Mouse (Mus musculus): Measurements from ENCODE around the gene Rtkn2. TPM values are rescaled to one million over a fixed set of nuclear protein-coding genes. Genes with fewer than 3 reads are reported as not detected.

Rtkn2 gene
- polyA plus RNA-seq, 1 experiment from 2014 or later = 1.2 TPM

GRCm38 (mm10) chr10:67999170-67999569 is 19.8 kb downstream of the Rtkn2 start:
- H3K4me1 ChIP-seq (replicated peaks; ENCODE audit: control insufficient read depth, insufficient read depth, low read length) = no peaks in the 10 kb centered on the region; the same call in 1 of the 2 replicates
- H3K36me3 ChIP-seq (ENCODE audit: control insufficient read depth, insufficient read depth) = no peaks in the 10 kb centered on the region
- H3K27ac ChIP-seq (ENCODE audit: low read depth, low read length) = no peak overlapping the region
- no peak overlapping the region for H3K4me2 ChIP-seq (replicated peaks; ENCODE audit: low read depth)
- H3K9me3 ChIP-seq (ENCODE audit: control insufficient read depth) = no peaks in the 10 kb centered on the region
- no peak for TF ChIP-seq CTCF (IDR thresholded peaks at IDR 0.05; ENCODE audit: low read depth)
- H3K27me3 ChIP-seq (replicated peaks; ENCODE audit: control insufficient read depth, insufficient read depth, low read length) = no peaks in the 10 kb centered on the region
- 84% methylated on average over 10 of the region's 10 CpGs for WGBS
- no peak for ATAC-seq
- no peak overlapping the region for H3K9ac ChIP-seq (ENCODE audit: low read depth, low read length)
- H3K4me3 ChIP-seq (ENCODE audit: low read depth, low read length) = no peak overlapping the region

- Histone ChIP-seq H3K9ac (ENCODE audit: low read depth, low read length) (no peak overlapping the region), H3K4me3 (ENCODE audit: low read depth, low read length) (no peak overlapping the region), H3K9me3 (ENCODE audit: control insufficient read depth) (no peaks in the 10 kb centered on the region), H3K4me1 (replicated peaks; ENCODE audit: control insufficient read depth, insufficient read depth, low read length) (no peaks in the 10 kb centered on the region; the same call in 1 of the 2 replicates), H3K4me2 (replicated peaks; ENCODE audit: low read depth) (no peak overlapping the region), H3K27me3 (replicated peaks; ENCODE audit: control insufficient read depth, insufficient read depth, low read length) (no peaks in the 10 kb centered on the region), H3K36me3 (ENCODE audit: control insufficient read depth, insufficient read depth) (no peaks in the 10 kb centered on the region), H3K27ac (ENCODE audit: low read depth, low read length) (no peak overlapping the region)
- ATAC-seq = no peak
- 88% methylated on average over 6 of the region's 6 CpGs for WGBS
- peak; percentile 38 for TF ChIP-seq CTCF (IDR thresholded peaks at IDR 0.05; ENCODE audit: low read depth)
Observed at GRCm38 (mm10) chr10:68001456-68001855, 22.1 kb downstream of the Rtkn2 start.

- WGBS = 74% methylated on average over 18 of the region's 18 CpGs
Observed at GRCm38 (mm10) chr10:68003651-68004422, 24.5 kb downstream of the Rtkn2 start.

GRCm38 (mm10) chr10:68005404-68005803 is 26.0 kb downstream of the Rtkn2 start:
- no peak for ATAC-seq
- 83% methylated on average over 17 of the region's 17 CpGs for WGBS

More at GRCm38 (mm10) chr10:68003651-68004422, 24.5 kb downstream of the Rtkn2 start:
- Histone ChIP-seq H3K4me2 (replicated peaks; ENCODE audit: low read depth) (no peak overlapping the region), H3K4me3 (ENCODE audit: low read depth, low read length) (no peak overlapping the region), H3K36me3 (ENCODE audit: control insufficient read depth, insufficient read depth) (no peaks in the 10 kb centered on the region), H3K27me3 (replicated peaks; ENCODE audit: control insufficient read depth, insufficient read depth, low read length) (no peaks in the 10 kb centered on the region), H3K9me3 (ENCODE audit: control insufficient read depth) (no peaks in the 10 kb centered on the region), H3K9ac (ENCODE audit: low read depth, low read length) (no peak overlapping the region), H3K27ac (ENCODE audit: low read depth, low read length) (peak overlapping the region; percentile 28; the same call in 1 of the 2 replicates), H3K4me1 (replicated peaks; ENCODE audit: control insufficient read depth, insufficient read depth, low read length) (no peaks in the 10 kb centered on the region)
- no peak for TF ChIP-seq CTCF (IDR thresholded peaks at IDR 0.05; ENCODE audit: low read depth)
- ATAC-seq = no peak

GRCm38 (mm10) chr10:68006491-68006890 is 27.1 kb downstream of the Rtkn2 start:
- Histone ChIP-seq H3K27me3 (replicated peaks; ENCODE audit: control insufficient read depth, insufficient read depth, low read length) (no peaks in the 10 kb centered on the region), H3K4me2 (replicated peaks; ENCODE audit: low read depth) (no peak overlapping the region), H3K27ac (ENCODE audit: low read depth, low read length) (no peak overlapping the region), H3K9ac (ENCODE audit: low read depth, low read length) (no peak overlapping the region), H3K4me1 (replicated peaks; ENCODE audit: control insufficient read depth, insufficient read depth, low read length) (no peaks in the 10 kb centered on the region), H3K4me3 (ENCODE audit: low read depth, low read length) (no peak overlapping the region), H3K36me3 (ENCODE audit: control insufficient read depth, insufficient read depth) (no peaks in the 10 kb centered on the region), H3K9me3 (ENCODE audit: control insufficient read depth) (no peaks in the 10 kb centered on the region)
- ATAC-seq = no peak
- TF ChIP-seq CTCF (IDR thresholded peaks at IDR 0.05; ENCODE audit: low read depth) = no peak
- WGBS = 94% methylated on average over 11 of the region's 11 CpGs

More at GRCm38 (mm10) chr10:68005404-68005803, 26.0 kb downstream of the Rtkn2 start:
- H3K4me3 ChIP-seq (ENCODE audit: low read depth, low read length) = no peak overlapping the region
- H3K36me3 ChIP-seq (ENCODE audit: control insufficient read depth, insufficient read depth) = no peaks in the 10 kb centered on the region
- H3K4me1 ChIP-seq (replicated peaks; ENCODE audit: control insufficient read depth, insufficient read depth, low read length) = no peaks in the 10 kb centered on the region
- TF ChIP-seq CTCF (IDR thresholded peaks at IDR 0.05; ENCODE audit: low read depth) = no peak
- H3K4me2 ChIP-seq (replicated peaks; ENCODE audit: low read depth) = no peak overlapping the region
- H3K9ac ChIP-seq (ENCODE audit: low read depth, low read length) = no peak overlapping the region
- no peaks in the 10 kb centered on the region for H3K9me3 ChIP-seq (ENCODE audit: control insufficient read depth)
- no peaks in the 10 kb centered on the region for H3K27me3 ChIP-seq (replicated peaks; ENCODE audit: control insufficient read depth, insufficient read depth, low read length)
- no peak overlapping the region for H3K27ac ChIP-seq (ENCODE audit: low read depth, low read length)

GRCm38 (mm10) chr10:68007103-68007502 is 27.7 kb downstream of the Rtkn2 start:
- H3K27me3 ChIP-seq (replicated peaks; ENCODE audit: control insufficient read depth, insufficient read depth, low read length) = no peaks in the 10 kb centered on the region
- no peaks in the 10 kb centered on the region for H3K9me3 ChIP-seq (ENCODE audit: control insufficient read depth)
- 95% methylated on average over 6 of the region's 6 CpGs for WGBS
- no peak for ATAC-seq
- TF ChIP-seq CTCF (IDR thresholded peaks at IDR 0.05; ENCODE audit: low read depth) = no peak
- H3K4me1 ChIP-seq (replicated peaks; ENCODE audit: control insufficient read depth, insufficient read depth, low read length) = no peaks in the 10 kb centered on the region
- H3K9ac ChIP-seq (ENCODE audit: low read depth, low read length) = no peak overlapping the region
- no peak overlapping the region for H3K27ac ChIP-seq (ENCODE audit: low read depth, low read length)
- no peaks in the 10 kb centered on the region for H3K36me3 ChIP-seq (ENCODE audit: control insufficient read depth, insufficient read depth)
- no peak overlapping the region for H3K4me2 ChIP-seq (replicated peaks; ENCODE audit: low read depth)
- H3K4me3 ChIP-seq (ENCODE audit: low read depth, low read length) = no peak overlapping the region
